Mouse (Mus musculus) CD4-positive helper T cell, adult 2 months (primary cell): ENCODE results near the gene Smim11.
A peak's percentile ranks its signal among the peaks of the same experiment; 100 is the strongest.

Experiments used
- DNase-seq: peaks from one replicate; pipeline ENCODE4 v3.0.0-alpha.2; 2012; ENCODE audit warnings: low read depth, missing footprints, low spot score

The Smim11 gene

DNA sequence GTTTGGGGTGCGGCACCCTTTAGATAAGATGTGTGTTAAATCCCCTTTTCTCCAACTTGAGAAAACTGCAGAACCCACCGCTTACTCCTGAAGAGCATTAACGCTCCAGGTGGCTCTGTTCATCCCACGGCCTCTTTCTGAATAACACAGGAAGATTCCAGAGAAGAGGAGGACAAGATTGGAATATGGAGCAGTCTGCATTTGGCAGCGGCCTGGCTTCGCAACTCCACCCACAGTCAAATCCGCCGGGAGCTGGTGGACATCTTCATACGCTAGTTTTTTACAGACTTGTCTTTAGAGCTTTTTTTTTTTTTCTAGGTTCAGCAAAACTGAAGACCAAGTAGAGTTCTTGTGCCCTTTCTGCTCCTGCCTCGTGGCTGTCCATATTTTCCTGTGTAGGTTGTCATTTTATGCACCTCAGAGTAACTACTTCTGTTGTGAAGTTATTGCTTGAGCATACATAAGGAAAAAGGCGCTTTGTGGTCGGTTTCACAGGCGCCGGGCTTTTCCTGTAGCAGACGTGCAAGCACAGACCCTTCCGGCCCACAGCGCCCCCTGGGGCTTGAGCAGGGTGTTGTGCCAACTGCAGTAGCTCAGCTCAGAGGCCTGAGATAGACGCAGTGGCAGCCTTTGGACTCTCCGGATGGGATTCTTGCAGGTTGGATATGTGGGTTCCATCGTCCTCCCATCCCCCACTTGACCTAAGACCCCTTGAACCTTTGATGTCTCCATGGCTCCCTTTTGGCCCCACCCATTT, 18.4 kb downstream of the Smim11 start:
- peak; percentile 59 for DNase-seq

DNA sequence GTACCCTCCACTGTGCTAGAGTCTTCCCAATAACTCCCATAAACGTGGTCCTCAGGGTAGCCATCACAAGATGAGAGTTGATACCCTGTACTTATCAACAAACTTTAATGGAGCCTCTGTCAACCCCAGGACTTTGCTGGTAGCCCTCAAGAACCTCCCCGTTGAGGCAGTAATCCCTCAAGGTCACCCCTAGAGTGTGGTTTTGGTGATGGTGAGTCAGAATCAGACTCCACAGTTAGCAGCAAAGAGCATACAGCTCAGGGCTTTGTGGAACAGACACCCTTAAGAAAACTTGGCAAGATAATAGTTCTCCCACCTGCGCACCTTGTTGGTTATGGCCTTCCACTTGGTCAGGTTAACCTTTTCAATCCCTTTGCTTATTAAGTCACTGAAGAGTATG, 19.3 kb downstream of the Smim11 start:
- DNase-seq: no peak

DNA sequence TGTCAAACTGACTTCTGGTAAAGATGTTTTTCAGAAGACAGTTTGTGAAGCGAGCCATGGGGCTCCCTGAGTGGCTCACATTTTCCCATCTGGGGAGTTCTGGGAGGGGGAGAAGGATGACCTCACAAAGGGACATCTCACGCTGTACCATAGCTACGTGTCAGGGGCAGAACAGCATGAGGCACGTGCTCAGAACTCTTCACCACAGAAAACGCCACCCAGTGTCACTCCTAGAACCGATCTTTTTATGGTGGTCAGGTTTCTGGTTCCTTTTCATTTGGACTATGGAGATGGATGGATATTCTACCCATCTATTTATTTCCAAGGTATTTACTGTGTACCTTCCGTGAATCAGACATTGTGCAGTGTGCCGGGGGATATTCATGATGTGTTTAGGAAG, 20.3 kb downstream of the Smim11 start, which contains the start of gene Fam243:
Gene Fam243 (minus strand): TSS at position 101 of the 400 bp plus-strand sequence.
- DNase-seq: no peak

DNA sequence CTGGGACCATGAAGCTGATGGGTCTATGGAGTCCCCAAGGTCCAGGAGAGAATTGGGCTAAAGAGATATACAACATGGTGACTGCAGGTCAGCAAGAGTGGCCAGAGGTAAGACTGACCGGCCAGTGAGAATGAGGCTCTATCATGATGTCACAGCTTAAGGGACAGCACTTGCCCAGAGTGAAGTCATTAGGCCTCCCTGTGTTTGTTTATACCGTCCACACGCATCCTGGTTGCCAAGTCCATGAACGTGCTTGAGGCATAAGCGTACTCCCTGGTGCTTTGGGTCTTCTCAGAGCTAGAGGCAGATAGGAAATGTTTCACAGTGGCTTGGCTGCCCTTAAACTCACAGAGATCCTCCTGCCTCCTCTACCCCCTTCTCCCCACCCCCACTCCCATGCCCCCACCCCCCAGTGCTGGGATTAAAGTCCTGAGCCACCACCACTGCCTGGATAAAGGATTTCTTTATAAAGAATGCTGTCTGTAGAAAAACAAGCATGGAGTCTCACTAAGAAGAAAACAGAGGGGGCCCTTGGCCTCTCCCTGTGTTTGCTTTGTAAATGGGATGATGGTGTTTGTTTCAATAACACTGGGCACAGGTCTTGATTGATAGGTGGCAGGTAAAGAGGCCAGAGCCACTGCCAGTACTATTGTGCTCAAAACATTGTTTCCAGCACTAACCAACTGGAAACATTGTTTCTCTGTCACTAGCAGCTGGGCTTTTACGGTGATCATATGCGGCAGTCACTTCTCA, 23.4 kb downstream of the Smim11 start:
- DNase-seq: no peak

DNA sequence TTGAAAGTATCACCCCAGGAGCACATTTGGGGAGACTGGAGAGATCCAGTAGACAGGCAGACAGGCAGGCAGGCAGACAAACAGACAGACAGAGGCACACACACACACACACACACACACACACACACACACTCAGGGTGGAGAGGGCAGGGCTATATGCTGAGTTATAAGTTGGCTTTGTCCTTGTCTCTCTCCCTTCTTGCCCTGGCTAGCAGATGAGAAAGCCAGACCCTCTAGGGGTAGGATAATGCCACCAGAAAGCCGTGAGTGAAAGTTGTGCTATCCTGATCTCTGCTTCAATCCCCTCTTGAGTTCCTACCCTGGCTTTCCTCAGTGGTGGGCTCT, 23.9 kb downstream of the Smim11 start:
- no peak for DNase-seq

DNA sequence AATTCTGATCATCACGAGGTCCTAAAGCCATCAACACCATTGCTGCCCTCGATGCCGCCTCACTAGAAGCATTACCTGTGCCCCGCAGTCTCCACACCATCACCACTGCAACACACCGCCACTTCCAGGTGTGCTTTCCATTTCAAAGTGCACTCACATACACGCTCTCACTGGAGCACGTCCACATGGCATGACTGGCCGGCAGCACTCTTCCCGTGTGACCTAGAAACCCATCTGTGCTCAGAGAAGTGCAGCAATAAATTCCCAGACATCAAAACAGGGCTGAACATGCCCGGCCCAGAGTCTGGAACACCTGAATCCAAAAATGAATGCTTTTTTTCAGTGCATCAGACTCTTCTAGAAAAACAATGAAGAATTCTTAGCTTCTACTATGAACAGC, 26.8 kb downstream of the Smim11 start:
- no peak for DNase-seq

DNA sequence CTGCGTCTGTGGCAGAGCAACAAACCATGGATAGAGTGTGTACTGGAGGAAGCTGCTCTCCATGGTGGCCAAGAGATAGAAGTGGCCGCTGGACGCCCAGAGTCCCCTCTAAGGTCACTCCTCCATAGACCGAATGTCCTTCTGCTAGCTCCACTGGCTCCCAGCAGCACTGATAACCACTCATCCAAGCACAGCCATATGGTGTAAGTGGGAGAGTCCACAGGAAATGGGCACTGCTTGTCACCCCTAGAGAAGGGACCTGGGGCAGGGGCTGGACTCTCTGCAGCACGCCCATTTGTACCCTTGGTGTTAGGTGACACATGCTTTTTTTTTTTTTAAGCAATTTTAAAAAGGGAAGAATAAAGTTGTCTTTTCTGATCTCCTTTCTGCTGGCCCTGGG, 29.9 kb downstream of the Smim11 start:
- DNase-seq: no peak

DNA sequence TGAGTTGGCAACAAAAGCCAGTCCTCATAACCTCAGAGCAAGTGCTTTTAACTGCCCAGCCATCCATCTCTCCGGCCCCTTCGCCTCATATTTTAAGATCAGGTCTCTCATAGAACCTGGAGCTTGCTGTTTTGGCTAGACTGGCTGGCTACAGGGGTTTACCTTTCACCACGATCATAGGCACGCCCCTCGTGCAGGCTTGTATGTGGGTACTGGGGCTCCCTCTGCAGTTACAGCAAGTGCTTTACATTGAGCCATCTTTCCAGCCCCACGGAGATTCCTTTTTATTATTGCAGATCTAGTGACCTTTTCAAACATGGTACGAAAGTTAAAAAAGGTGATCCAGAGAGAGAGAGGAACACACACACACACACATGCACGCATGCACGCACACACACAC, 33.5 kb downstream of the Smim11 start:
- DNase-seq: no peak

DNA sequence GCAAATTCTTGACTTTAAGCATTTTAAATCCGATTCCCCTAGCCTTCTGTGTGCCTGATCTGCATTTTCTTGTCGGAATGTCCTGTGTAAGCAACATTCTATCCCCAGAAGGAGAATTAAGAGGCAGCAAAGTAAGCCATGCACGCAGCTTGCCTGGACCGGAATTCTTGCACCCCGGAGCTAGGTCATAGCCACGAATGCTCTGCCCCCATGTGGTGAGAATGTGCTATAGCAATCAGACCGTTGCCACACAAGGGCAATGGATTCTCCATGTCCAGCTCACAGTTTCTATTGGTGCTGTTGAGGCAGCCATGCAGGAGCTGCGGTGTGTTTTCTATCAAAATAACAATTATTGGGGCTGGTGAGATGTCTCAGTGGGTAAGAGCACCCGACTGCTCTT, 35.2 kb downstream of the Smim11 start:
- DNase-seq: peak; percentile 44

DNA sequence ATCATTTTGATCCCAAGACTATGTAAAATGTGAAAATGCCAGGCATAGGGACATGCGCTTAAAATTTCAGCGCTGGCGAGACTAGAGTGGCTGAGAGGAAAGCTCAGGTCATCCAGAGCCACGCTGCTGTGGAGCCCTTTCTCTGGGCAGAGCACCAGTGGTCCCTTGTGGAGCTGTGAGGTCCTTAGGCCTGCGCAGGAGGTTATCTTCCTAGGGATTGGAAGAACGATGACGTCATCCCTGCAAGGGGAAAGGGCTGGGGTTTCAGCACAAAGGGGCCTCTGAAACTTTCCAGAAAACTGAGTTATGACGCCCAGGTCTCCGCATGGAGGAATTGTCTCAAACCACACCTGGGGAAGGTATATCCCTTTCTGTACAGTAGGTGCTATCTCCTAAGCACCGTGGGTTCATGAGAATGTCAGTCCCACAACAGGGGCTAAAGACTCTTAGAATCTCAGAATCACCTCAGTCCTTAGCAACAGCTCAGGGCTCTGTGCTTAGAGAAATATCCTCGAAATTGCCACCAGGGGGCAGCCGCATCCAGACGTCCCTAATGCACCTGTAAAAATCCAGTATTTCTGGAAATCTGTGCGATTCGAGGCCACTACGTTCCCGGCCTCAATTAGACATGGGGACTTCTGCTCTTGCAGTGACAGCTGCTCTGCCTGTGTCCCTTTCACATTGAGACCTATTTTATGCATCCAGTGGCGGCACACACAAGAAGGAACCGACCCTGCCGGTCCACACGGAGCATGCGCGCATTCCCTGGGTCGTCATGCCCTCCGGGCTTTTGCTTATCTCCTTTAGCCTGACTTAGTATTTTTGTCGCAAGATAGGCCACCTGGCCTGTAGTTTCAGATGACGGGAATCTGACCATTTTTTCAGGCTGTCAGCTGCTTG, 39.8 kb downstream of the Smim11 start:
- DNase-seq: peak; percentile 52

DNA sequence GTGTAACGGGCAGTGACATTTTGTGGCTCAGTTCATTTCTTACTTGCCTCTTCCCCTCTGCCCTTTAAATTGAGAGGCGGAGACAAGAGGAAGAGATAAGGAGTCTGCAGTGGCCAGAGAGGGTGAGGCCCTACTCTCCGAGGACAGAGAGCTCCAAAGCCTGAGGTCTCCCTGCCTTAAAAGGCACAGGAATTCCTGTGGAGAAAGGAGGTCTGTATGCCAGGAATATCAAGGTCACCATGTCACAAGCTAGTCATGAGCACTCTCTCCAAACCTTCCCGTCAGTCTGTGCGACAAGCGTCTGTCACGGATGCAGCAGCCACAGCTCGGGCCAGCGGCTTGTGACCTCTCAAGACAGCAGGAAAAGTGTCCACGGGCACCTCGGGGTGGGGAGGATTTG, 44.1 kb downstream of the Smim11 start:
- DNase-seq: no peak

DNA sequence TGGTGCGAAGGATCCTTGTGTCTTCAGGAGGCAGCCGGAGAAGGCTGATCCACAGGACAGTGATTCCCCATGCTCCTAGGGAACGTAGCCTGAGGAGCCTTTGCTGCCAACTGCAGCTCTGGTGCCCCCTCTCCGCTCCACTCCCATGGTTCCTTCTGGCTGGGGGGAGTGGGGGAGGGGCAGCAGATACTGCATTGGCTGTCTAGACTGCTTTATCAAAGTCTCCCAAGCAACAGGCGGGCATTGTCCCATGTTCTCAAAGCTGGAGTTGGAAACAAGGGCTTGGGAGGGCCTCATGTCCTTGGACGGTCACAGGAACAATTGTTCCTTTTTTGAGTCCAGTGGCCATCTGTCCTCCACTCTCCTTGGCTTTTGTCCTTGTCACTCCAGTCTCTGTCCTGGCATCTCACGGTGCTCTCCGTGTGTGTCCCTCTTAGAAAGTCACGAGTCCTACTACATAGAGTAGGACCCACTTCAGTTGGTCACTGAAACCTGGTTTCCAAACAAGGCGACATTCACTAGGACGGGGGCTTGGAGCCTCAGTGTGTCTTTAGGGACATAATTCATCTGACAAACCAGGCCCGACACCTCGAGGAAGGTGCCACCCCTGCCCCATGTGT, 45.3 kb downstream of the Smim11 start:
- no peak for DNase-seq

DNA sequence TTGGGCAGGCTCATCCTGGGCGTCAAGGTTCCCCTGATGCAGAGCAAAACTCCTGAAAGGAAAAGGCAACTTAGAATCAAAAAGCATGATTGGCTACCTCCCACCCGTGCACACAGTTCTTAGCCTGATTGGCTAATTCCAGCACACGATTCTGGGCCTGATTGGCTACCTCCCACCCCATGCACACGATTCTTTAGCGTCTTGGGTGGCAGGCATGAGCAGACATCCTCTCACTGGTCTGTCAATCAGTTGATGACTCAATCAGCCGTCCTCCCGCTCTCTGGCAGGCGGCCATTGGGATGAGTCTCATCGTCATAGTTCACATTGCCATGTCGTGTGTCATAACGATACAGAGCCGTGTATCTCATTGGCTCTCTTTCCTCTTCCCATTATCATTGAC, 47.9 kb downstream of the Smim11 start:
- DNase-seq: no peak

DNA sequence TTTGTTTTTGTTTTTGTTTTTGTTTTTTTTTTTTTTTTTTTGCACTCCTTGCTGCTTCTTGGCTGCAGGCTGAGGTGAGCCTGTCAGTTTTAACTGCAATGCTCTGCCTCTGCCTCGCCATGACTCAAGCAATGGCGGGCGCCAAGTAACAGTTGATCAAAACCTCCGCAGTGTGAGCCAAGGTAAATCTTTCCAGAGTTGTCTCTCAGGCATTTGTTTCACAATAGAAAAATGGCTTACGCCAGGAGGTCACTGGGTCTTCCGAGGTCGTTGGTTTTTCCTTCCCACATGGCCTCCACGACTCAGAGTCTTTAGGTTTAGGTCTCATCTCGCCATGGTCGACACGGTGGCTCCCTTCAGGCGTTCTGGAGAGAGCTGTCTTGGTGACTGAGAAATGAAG, 52.2 kb downstream of the Smim11 start:
- DNase-seq: no peak

DNA sequence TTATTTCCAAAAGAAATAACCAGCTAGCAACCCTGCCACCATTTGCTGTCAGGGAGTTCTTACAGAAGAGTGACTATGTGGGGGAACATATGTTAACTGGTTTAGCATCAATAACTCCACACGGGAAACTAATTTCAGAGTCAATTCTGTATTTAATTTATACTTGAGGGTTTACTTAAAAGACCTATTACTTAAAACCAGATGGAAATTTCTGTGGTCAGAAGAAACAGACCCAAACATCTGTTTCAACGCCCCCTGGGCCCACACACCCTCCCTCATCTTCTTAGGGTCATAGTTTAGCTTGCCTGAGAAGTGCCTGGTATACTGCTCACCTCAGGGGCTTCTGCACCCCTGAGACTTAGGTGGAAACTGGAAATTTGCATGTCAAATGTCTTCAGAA, 52.8 kb downstream of the Smim11 start:
- DNase-seq: no peak

DNA sequence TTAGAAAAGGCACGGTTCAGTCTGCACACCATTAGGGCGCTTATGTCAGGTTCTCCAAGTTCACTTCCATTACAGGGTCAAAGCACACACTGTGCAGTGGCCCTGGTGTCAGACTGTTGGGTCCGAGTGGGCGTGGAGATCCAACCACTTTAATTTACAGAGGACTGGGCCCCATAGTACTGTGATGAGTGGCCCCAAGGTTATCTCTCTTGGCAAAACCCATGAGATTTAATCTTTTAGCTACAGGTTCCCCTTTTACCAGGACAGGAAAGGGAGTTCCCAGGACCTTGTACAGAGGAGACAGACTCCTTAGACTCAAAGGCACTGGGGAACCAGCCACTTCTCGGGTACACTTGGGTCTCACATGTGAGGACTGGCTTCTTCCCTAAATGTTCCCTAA, 54.3 kb downstream of the Smim11 start:
- no peak for DNase-seq

DNA sequence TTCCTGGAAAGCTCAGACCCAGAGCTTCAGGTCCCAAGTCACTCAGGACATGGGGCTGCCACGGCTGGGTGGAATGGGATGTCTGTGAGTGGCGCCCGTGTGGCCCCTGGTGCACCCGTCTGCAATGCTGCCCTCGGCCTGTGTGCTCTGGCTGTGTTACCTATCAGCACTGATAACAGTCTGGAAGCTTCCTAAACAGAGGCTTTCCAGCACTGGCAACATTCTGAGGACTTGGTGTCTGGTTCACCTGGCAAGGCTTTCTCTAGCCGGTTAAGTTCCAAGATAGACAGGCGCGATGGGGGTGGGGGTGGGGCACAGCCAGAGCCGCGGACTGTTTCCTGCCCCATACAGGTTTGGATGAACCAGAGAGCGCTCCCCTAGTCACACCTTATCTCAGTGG, 54.9 kb downstream of the Smim11 start:
- DNase-seq: no peak

DNA sequence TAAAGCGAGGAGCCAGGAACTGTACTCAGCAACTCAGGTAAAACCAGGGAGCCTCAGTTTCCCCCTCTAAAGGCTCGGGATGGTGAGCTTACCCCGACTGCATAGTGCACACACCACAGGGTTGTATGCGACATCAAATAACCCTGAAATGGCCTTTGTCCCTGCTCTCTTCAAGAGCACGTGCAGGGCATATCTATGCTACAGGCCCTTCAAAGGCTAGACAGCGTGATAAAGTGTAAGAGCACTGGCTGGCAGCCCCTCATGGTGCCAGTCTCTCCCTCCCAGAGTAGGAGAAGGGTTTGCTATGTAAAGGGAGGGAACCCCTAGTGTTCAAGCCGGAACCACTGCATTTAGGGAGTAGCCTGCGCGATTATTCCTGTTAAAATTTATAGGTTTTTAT, 55.9 kb downstream of the Smim11 start:
- DNase-seq: no peak

DNA sequence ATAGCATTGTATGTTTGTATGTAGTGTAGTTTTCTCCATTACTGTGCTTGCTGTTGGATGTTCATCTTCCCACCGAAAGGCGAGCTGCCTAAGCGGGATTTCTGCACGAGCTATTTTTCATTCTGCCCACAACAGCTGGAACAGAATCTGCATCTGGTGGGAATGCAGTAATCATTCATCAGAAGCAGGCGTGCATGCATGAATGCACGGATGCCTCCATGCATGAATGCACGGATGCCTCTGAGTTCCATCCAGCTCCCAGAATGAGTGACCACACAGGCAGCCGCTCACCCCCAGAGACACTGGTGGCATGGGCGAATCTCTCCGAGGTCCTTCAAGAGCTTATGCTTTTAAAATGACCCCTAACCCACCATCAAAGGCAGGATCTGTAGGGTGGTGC, 56.5 kb downstream of the Smim11 start:
- no peak for DNase-seq

DNA sequence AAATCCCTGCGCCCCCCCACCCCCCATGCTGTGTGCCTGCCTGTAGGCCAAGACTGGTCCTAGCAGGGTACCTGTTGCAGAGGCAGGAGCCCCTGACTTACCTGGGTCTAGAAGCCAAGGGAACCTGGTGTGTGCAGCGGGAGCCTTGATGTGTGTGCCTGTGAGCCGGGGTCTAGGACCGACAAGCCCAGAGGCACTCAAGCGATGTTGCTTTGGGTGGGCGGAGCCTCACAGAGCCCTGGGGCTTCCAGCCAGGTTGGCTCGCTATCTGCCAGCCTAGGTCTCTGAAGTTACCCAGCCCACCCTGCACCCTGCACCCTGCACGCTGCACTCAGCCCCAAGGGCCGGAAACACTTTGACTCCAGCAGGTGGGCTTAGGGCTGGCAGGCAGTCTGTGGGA, 57.6 kb downstream of the Smim11 start:
- no peak for DNase-seq

DNA sequence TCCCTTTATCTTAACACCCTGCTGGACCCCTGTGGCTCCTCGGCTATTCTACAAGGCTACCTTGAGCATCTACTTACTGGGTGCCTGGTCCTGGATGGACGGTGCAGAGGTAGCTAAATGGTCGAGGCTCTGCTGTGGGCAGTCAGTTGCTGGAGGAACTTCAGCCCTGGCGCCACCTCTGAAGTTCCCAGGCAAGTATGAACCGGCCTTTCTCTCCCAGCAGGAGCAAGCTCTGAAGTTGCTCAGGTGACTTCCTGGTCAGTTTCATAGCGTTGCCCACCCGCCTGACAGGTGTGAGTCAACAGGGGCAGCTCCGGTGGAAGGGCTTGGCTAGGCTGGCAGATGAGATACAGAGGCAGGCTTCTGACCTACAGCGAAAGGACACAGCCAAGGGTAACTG, 58.1 kb downstream of the Smim11 start, which contains the start of gene Kcne1:
Gene Kcne1 (minus strand): TSS at position 240 of the 400 bp plus-strand sequence.
- DNase-seq: no peak

DNA sequence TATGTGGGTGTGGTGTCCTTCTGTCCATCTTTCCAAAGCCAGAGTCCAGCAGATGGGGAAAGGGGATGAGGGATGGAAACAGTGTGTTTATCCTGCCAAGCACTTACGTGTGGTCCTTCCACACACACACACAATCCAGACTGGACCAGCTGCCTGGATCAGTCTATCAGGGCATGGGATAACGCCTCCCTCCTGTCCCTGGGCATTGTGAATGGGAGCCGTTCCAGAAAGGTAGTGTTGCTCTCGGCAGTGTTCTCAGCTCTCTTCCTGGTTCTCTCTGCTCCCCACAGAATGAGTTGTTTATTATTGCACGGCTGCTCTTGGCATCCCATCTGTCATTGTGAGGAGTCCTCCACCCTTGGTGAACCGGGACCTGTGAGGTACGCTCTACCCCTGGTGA, 59.6 kb downstream of the Smim11 start:
- no peak for DNase-seq
